Mouse (Mus musculus) CH12.LX (cell line): ENCODE results near the gene Tsr2.

Experiments
- EP300 ChIP-seq: IDR thresholded peaks from 2 replicates; pipeline ENCODE4 v1.6.1; 2011; ENCODE audit warnings: low read length, improper control_type of control experiment
- MAX ChIP-seq: IDR thresholded peaks from 2 replicates; pipeline ENCODE4 v1.6.1; 2011; ENCODE audit warnings: low read length, improper control_type of control experiment
- POLR2A ChIP-seq: IDR thresholded peaks from 2 replicates; pipeline ENCODE4 v1.6.1; 2011; ENCODE audit warnings: low read depth, mild to moderate bottlenecking, improper control_type of control experiment, low read length

- TF ChIP-seq POLR2A (no peak), MAX (no peak), EP300 (no peak)
These were observed 46.6 kb downstream of the Tsr2 start for GRCm38 (mm10) chrX:151049661-151050215.
